Mouse (Mus musculus) midbrain, embryonic 16.5 days (tissue): ENCODE data around the gene Yeats4. TPM values are rescaled to one million over a fixed set of nuclear protein-coding genes. Genes with fewer than 3 reads are reported as not detected.
"Not testable (repeated sequence)": the region's sequence is repeated elsewhere in the genome, so short reads cannot be mapped to it uniquely, and the experiment has no call there.

Source experiments
- ATAC-seq: fragments of 200-750 bp; cut with Nextera tagmentation; 2 replicates; pipeline ENCODE4 v1.8.0; 2017; ENCODE audit warnings: moderate TSS enrichment
- H3K27ac ChIP-seq: fragments of 300-500 bp; sonication (generic); 2 replicates; pipeline ENCODE4 v1.5.1; 2014; ENCODE audit warnings: mild to moderate bottlenecking, low read length, mixed read lengths
- H3K27me3 ChIP-seq: fragments of 300-500 bp; sonication (generic); 2 replicates; pipeline ENCODE4 v1.6.1; 2014; ENCODE audit warnings: low read depth, low read length, mixed read lengths; ENCODE audit not compliant: control insufficient read depth, insufficient read depth
- H3K36me3 ChIP-seq: fragments of 300-500 bp; sonication (generic); 2 replicates; pipeline ENCODE4 v1.6.1; 2014; ENCODE audit warnings: mild to moderate bottlenecking, low read length, moderate library complexity, mixed read lengths; ENCODE audit not compliant: control insufficient read depth, insufficient read depth
- H3K4me1 ChIP-seq: fragments of 300-500 bp; sonication (generic); 2 replicates; pipeline ENCODE4 v1.6.1; 2014; ENCODE audit warnings: mild to moderate bottlenecking, low read length, mixed read lengths; ENCODE audit not compliant: control insufficient read depth, insufficient read depth
- H3K4me2 ChIP-seq: fragments of 300-500 bp; sonication (generic); 2 replicates; pipeline ENCODE4 v1.6.1; 2014; ENCODE audit warnings: mild to moderate bottlenecking, low read length, mixed read lengths
- H3K4me3 ChIP-seq: fragments of 300-500 bp; sonication (generic); 2 replicates; pipeline ENCODE4 v1.5.1; 2014; ENCODE audit warnings: low read depth, mild to moderate bottlenecking, low read length, moderate library complexity, mixed read lengths
- H3K9ac ChIP-seq: fragments of 300-500 bp; sonication (generic); 2 replicates; pipeline ENCODE4 v1.6.1; 2014; ENCODE audit warnings: low read depth, low read length, mixed read lengths
- H3K9me3 ChIP-seq: fragments of 300-500 bp; sonication (generic); replicated peaks from 2 replicates; pipeline ENCODE4 v1.6.1; 2014; ENCODE audit warnings: mild to moderate bottlenecking, low read length, mixed read lengths; ENCODE audit not compliant: control insufficient read depth, poor library complexity, severe bottlenecking
- WGBS: fragments of 180-500 bp; shearing (Covaris S2); extraction: QIAGEN DNeasy Blood & Tissue Kit; methylation state at CpG from one replicate; pipeline ENCODE4 v1.1.7; 2014; 5-methylcytosine and 5-hydroxymethylcytosine counted together
- polyA plus RNA-seq: library from polyadenylated mRNA; unstranded; fragments of >200 nt; fragmentation: Nextera tagmentation; extraction: Ambion mirVana; gene quantifications from 2 replicates; pipeline ENCODE4 v1.2.1, GENCODE M21; 2015

Yeats4 gene
- polyA plus RNA-seq, 1 experiment from 2014 or later: 104 TPM

DNA sequence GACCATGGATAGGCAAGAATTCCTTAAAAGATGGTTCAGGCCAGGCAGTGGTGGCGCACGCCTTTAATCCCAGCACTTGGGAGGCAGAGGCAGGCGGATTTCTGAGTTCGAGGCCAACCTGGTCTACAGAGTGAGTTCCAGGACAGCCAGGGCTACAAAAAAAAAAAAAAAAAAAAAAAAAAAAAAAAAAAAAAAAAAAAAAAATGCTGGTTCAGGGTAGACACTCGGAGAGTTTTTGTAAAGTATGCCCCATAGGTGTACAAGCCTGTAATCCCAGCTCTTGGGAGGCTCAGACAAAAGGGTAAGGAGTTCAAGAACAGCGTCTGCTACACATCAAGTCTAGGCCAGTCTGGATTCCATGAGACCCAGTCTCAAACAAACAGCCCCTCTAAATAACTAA, 15.5 kb downstream of the Yeats4 start:
- H3K4me1 ChIP-seq, H3K27ac ChIP-seq, ATAC-seq, H3K9me3 ChIP-seq, H3K27me3 ChIP-seq, H3K4me3 ChIP-seq, H3K36me3 ChIP-seq, H3K9ac ChIP-seq, H3K4me2 ChIP-seq: not testable (repeated sequence)
- 91% methylated on average over 6 of the region's 6 CpGs for WGBS

DNA sequence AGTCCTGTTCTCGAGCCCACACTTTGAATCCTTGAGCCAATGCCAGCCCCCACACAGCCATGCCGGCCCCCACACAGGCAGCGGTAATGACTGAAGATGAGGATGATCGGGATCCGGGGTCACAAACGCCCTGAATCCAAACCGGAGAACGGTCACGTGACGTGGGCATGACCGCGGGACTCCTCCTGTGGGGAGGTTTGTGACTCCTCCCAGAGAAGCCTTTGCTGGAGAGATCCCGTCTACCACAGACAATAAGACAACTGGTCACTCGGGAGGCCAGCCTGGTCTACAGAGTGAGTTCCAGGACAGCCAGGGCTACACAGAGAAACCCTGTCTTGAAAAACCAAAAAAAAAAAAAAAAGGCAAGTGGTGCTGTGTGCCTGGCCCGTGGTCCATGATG, 16.1 kb downstream of the Yeats4 start:
- Histone ChIP-seq H3K9ac (no peak overlapping the region), H3K4me1 (no peaks in the 10 kb centered on the region; the same call in 1 of the 2 replicates), H3K27ac (no peak overlapping the region), H3K4me2 (no peak overlapping the region), H3K4me3 (no peak overlapping the region), H3K9me3 (no peaks in the 10 kb centered on the region), H3K27me3 (no peaks in the 10 kb centered on the region), H3K36me3 (no peaks in the 10 kb centered on the region)
- WGBS: 90% methylated on average over 15 of the region's 15 CpGs
- ATAC-seq: no peak

DNA sequence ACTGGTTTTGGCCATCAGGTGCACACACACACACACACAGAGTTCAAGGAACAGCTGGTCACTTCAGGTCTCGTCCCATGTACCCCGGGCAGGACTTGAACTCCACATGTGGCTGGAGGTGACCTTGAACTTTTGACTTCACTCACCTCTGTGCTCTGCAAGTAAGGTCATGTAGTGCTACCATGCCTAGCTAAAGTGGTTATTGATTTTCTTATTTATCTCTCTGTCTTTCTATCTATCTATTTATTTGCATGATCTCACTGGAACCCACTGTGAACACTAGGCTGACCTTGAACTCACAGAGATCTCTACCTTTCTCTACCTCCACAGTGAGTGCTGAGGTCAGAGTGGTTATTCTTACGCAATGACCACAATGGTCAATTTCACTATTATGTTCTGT, 18.2 kb downstream of the Yeats4 start:
- no peak for ATAC-seq
- H3K9me3 ChIP-seq: no peaks in the 10 kb centered on the region
- H3K4me2 ChIP-seq: no peak overlapping the region
- H3K36me3 ChIP-seq: no peaks in the 10 kb centered on the region
- H3K27me3 ChIP-seq: no peaks in the 10 kb centered on the region
- H3K4me1 ChIP-seq: no peaks in the 10 kb centered on the region; the same call in 1 of the 2 replicates
- 96% methylated on average over 3 of the region's 3 CpGs for WGBS
- no peak overlapping the region for H3K4me3 ChIP-seq
- H3K27ac ChIP-seq: no peak overlapping the region
- H3K9ac ChIP-seq: no peak overlapping the region

DNA sequence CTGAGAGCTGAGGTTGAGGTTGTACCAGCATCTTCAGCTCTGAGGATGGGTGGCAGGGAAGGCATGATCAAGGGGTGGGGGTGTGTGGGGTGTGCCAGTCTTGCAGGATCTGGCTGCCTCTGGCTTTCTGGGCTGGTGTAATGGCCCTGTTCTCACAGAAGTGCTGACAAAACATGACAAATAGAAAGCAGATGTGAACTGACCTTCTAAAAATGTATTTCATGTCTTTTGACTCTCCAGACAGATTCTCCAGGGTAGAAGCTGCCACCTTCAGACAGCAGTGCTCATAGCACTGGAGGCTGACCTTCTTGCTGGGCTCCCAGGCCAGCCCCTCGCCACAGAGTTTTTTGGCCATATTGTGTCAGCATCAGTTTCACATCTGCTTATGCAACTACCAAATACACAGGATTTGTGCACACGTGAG, 20.7 kb downstream of the Yeats4 start:
- H3K4me2 ChIP-seq: no peak overlapping the region
- no peak overlapping the region for H3K4me3 ChIP-seq
- 83% methylated on average over 2 of the region's 2 CpGs for WGBS
- no peaks in the 10 kb centered on the region for H3K4me1 ChIP-seq
- H3K36me3 ChIP-seq: no peaks in the 10 kb centered on the region
- no peaks in the 10 kb centered on the region for H3K9me3 ChIP-seq
- H3K27ac ChIP-seq: no peak overlapping the region
- no peaks in the 10 kb centered on the region for H3K27me3 ChIP-seq
- no peak overlapping the region for H3K9ac ChIP-seq
- ATAC-seq: no peak

DNA sequence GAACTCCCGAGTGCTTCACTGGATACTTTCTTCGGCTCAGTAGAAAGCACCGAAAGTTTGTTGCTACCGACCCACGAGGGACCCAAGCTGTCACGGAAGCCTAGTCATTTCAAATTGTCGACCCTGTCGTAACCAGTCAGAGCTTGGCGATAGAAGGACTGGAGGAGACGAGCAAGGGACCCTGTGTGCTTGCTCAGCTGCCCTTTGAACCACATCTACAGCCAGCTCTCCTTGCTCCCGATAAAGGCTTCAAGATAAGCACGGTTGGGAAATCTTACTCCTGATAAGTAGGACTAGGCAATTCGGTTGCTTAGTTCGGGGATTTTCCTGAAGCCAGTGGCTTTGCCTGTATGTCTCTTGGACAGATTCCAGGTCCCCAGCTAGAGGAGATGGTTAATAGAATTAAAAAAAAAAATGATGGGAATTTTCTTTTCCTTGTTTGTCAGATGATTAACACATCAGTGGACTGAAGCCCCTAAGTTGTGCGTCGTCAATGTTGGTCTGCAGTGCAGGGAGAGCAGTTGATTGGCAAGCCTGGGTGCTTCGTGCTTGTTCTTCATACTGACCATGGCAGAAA, 21.2 kb downstream of the Yeats4 start:
- Histone ChIP-seq H3K4me2 (no peak overlapping the region), H3K4me1 (no peaks in the 10 kb centered on the region), H3K27me3 (no peaks in the 10 kb centered on the region), H3K9me3 (no peaks in the 10 kb centered on the region), H3K36me3 (no peaks in the 10 kb centered on the region), H3K27ac (no peak overlapping the region), H3K9ac (no peak overlapping the region), H3K4me3 (no peak overlapping the region)
- ATAC-seq: no peak
- WGBS: 82% methylated on average over 17 of the region's 17 CpGs

DNA sequence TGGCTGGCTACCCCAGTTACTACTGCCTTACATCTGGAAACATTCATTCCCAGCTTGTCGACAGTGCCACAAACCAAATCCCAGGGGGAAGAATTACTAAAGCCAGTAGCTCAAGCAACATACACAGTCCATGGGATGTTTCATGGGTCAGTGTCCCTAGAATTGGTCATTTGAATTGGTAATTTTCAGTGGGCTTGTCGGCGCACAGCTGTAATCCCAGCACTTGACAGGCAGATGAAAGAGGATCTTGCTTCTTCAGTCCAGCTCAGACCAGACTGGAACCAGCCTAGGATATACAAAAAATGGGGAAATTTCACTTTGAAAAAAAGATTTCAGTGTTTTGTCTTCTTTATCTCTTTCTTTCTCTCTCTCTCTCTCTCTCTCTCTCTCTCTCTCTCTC, 24.6 kb downstream of the Yeats4 start:
- Histone ChIP-seq H3K4me2 (no peak overlapping the region), H3K27me3 (no peaks in the 10 kb centered on the region), H3K4me3 (no peak overlapping the region), H3K27ac (no peak overlapping the region), H3K36me3 (no peaks in the 10 kb centered on the region), H3K9me3 (no peaks in the 10 kb centered on the region), H3K9ac (no peak overlapping the region), H3K4me1 (no peaks in the 10 kb centered on the region)
- WGBS: 17% methylated on average over 3 of the region's 3 CpGs
- no peak for ATAC-seq

DNA sequence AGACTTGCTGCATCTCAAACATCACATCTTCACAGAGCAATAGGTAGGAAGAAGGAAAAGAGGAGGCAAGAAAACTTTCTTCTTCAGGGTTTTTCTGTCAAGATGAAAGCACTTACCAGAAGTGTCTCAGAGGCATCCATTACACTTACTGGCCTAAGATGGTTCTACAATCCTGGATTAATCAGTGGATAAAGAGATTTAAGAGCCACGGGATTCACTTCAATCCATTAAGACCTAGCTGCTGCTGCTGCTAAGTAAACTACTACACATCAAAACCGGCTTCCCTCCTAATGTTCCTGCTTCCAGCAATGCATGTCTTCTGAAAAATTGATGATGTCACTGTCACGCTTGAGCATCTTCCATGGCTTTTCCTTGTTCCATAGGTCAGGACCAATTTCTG, 27.6 kb downstream of the Yeats4 start:
- Histone ChIP-seq H3K36me3 (no peaks in the 10 kb centered on the region), H3K27me3 (no peaks in the 10 kb centered on the region), H3K4me2 (no peak overlapping the region), H3K4me1 (no peaks in the 10 kb centered on the region), H3K9me3 (no peaks in the 10 kb centered on the region), H3K27ac (no peak overlapping the region), H3K4me3 (no peak overlapping the region), H3K9ac (no peak overlapping the region)
- ATAC-seq: no peak
- 78% methylated on average over 3 of the region's 3 CpGs for WGBS

DNA sequence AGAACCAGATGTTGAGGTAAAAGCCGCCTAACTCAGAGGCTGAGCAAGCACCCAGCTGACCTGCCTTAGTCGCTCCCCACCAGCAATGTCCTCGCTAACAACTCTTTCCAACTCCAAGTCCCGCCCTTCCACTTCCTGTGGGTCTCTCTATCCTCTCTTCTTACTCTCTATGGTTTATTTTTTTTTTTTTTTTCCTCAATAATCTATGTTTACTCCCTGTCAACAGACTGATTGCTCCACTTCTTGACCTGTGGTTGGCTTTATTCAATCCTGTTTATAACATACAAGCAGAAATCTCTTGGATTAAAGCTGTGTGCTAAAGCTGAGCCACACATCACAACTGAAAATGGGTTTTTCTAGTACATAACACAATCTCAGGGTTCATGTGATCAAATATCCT, 28.6 kb downstream of the Yeats4 start:
- no peaks in the 10 kb centered on the region for H3K4me1 ChIP-seq
- no peak overlapping the region for H3K9ac ChIP-seq
- H3K4me2 ChIP-seq: no peak overlapping the region
- H3K36me3 ChIP-seq: no peaks in the 10 kb centered on the region
- no peak overlapping the region for H3K27ac ChIP-seq
- ATAC-seq: no peak
- no peaks in the 10 kb centered on the region for H3K9me3 ChIP-seq
- WGBS: 94% methylated on average over 4 of the region's 4 CpGs
- no peaks in the 10 kb centered on the region for H3K27me3 ChIP-seq
- no peak overlapping the region for H3K4me3 ChIP-seq

DNA sequence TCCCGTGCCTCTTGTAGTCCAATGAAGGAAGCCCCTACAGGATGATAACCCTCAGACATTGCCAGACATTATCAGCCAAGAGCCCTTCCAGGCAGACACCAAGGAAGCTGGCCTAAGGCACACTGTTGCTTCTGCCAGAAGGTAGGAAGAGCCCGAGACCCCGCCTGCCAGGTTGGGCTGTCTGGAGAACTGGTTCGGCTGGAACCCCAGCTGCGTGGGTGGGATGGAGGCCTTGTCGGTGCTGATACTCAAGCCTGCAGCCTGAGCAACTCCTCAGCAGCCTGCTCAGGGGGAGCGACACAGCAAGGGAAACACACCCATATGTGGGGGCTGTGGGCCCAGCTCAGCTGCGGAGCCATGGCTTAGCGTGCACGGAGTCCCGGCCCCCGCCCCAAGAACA, 29.3 kb downstream of the Yeats4 start:
- 97% methylated on average over 12 of the region's 12 CpGs for WGBS
- Histone ChIP-seq H3K27me3 (no peaks in the 10 kb centered on the region), H3K27ac (no peak overlapping the region), H3K36me3 (no peaks in the 10 kb centered on the region), H3K4me1 (no peaks in the 10 kb centered on the region), H3K4me3 (no peak overlapping the region), H3K4me2 (no peak overlapping the region), H3K9me3 (no peaks in the 10 kb centered on the region), H3K9ac (no peak overlapping the region)
- no peak for ATAC-seq
